Mouse (Mus musculus): ENCODE results near the gene Nckap5l.
"Not testable (repeated sequence)": the region's sequence is repeated elsewhere in the genome, so short reads cannot be mapped to it uniquely, and the experiment has no call there.

Gene Nckap5l

DNA sequence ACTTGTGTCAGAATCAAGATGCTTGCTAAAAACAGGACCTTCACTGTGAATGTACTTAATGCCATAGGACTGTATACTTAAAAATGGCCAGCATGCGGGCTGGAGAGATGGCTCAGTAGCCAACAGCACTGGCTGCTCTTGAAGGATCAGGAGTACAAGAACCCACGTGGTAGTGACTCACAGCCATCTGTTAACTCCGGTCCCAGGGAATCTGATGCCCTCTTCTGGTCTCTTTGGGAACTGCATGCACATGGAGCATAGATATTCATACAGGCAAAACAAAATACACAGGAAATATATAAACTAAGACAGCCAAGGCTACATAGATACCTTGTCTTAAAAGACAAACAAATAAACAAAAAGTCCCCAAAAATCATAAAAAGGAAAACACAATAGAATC, 11.5 kb upstream of the Nckap5l start:
- DNase-seq = peak; percentile 62 to 65

DNA sequence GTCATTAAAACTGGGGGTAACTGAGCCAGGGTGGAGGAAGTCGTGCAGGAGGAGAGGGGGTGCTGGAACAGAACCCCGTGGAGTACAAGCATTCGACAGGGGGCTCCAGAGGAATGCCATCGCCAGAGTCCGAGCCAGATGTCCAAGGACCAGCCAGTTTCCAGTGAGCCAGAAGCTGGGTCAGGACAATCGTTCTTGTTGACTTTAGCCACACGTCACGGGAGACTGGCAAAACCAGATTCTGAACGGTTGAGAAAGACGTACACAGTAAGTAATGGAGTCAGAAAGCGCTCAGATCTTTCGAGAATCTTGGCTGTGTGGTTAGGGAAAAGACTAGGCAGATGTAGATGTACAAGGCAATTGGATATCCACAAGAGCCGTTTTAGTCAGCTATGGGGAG, 5.6 kb upstream of the Nckap5l start:
- DNase-seq = no peak

DNA sequence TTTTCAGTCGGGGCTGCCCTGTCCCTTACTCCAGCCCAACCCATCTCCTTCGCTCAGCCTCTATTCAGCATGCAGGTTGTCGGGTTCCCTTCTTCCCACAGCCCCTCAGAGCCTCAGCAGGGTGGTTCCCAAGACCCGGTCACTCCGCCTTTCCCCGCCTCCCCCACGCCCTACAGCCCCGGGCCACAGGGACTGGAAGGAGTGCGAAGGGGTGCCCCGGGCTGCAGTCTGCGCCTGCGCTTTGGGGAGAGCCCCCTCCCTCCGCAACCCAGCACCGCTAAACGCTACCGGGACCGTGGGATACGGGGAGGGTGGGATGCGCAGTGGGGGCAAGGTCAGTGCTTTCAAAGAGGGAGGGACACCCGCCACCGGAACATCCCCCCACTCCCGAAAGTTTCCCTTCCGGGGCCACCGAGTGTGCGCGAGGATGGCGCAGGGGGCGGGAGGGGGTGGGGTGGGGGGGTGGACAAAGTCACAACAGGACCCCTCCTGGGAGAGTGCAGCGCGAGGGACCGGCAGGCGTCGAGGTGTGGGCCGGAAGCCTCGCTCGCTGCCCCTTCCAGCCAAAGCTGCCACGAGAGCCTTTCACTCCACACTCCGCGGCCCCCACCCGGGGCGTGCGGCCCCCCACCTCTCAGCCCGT, 464 bp downstream of the Nckap5l start:
- peak; percentile 62 to 75 for DNase-seq

DNA sequence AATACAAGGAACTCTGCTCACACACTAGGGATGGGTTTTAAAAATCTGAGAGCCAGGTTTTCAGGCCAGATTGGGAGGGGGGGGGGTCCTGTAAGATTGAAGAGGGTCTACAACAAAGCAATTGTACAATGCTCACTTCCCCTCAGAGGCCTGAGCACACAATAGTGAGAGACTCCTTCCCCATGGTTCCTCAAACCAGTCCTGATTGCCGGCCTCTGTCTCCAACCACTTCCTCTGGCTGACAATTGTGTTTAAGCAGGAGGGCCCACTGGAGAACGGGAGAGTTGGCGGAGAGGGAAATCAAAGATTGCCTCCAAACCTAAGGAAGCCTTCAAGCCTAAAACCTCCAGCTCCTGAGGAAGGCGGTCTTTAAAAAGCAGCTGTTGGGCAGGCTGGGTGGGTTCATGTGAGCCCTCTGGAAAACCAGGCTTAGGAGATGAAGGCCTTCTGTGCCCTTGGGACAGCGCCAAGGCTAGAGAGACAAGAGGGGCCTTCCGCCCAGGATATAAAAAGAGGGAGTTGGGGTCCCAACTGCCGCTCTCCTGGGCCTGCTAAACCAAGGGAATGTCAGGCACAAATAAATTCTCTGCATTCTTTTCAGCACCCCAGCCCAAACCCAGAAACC, 1.1 kb downstream of the Nckap5l start:
- DNase-seq = no peak

DNA sequence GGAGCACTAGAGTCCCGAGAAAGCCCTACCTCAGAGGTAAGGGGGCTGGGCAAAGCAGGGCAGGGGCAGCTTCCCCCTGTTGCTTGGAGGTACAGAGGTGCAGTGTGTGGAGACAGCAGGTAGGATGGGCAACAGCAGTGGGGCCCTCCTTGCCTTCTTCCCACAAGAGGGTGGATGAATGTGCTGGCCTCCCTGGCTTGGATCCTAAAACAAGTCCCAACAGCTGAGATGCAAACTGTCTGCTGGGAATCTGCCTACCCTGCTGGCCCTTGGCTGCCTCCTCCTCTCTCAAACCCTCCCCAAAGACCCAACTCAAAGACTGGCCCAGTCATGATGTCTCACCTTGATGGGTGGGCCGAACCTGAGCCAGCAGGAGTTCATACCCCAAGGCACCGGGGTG, 2.1 kb downstream of the Nckap5l start:
- DNase-seq = no peak

DNA sequence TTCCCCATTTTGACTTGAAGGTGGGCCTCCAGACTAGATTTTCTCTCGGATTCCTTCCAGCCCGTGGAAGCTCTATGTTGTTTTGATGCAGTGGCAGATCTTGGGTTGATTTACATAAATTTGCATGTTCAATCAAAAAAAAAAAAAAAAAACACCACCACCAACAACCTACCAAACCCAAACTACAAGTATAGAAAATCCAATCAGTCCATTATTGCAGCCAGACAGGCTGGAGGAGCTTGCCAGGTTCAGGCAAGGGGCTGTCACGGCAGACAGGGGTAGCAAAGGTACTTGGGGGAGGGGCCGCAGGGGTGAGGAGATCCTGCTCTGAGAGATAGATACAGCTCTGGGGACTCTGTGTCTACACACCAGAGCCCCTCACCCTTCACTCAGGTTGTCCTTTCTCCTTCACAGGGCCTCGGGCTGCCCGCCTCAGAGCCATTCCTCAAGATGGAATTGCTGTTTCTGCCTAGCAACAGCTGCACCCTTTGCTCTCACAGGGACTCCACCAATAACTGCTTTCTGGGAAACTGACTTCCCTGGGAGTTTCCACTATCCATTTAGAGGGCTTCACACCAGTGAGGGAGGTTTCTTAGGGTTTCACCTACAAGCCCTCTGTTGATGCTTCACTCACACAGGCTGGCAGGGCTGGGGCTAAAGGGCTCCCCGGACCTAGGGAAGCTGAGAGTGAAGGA, 2.8 kb downstream of the Nckap5l start:
- no peak for DNase-seq

DNA sequence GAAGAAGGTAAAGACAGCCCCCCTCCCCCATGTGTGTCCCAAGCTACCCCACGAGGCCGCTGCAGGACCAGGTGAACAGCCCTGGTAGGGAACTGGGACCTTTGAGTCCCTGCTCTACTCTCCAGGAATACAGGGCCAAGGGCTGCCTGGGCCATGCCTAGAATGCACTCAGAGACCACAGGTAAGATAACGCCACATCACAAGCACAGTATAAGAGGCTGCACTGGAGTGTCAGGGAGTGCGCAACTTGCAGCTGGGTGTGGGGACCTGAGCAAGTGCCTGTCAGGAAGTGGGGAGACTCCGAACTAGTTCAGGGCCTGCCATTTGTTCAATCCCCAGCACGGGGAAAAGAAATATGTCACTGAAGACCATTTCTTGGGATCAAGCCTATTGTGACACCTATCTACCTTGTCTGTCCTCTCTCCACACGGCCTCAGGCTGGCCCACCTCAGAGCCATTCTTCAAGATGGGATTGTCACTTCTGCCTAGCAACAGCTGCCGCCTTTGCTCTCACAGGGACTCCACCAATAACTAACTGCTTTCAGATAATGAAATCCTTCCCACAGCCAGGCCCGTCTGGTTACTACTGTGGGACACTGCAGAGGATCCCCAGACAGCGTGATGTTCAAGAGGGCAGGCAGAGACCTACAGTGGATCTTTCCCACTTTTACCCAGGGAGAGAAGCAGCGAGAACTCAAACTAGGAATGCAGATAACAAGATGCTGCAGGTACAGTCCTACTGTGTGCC, 4.2 kb downstream of the Nckap5l start:
- DNase-seq = peak in 1 of 2 experiments; percentile 46

DNA sequence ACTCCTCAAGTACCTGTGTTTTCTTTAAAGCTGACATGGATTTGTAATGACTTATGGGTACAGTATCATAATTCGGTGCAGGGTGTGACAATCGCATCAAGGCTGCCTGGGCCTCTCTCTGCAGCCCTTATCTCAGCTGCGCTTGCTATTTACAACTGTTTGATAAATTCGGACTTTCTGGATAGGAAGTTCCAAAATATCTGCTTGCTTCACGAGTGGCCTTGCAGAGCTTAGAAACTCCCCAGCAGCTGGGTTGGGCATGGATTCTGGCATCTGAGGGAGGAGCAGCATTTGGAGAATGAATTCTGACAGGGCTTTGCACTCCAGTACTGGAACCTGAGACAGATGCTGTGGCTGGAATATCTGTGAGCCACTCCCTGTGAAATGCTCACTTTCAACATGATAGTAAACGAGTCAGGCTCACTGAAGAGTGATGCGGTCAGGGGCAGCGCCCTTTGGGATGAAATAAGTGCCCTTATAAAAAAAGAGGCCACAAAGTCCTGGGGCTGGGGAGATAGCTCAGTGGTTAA, 7.7 kb downstream of the Nckap5l start:
- DNase-seq = no peak

DNA sequence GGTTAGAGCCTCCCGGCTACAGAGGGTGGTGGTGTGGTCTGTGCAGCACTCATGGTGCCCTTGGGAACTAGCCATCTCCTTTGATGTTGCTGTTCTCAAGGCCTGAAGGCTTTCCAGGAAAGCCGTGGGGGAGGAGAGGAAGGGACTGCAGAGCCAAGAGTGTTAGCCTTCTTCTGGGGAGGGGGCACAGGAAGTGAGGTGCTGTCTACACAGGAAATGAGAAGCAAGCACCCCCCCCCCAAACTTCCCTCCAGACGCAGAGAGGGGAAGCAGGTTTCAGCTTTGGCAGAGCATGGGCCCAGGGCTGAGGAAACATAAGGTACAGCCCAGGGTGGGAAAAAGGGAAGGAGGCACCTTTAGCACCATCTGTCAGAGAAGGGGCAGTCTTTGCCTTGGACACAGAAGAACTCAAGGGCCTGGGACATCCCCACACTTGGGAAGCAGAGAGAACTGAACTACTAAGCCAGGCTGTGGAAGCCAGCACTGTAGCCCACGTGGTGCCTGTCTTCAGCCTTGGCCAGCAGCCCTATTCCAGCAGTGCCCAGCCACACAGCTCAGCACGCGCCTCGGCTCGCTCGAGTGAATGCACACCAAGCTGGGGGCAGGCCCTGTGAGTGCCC, 8.3 kb downstream of the Nckap5l start:
- DNase-seq = peak in 1 of 2 experiments; percentile 37

DNA sequence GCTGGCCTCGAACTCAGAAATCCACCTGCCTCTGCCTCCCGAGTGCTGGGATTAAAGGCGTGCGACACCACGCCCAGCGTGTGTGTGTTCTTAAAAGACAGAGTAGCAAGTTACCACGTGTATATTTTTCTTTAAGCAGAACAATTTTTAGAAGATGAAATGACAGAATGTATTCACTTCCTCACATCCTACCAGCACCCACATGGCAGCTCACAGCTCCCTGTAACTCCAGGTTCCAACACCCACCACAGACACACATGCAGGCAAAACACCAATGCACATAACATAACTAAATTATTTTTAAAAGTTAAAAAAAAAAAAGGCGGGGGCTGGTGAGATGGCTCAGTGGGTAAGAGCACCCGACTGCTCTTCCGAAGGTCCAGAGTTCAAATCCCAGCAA, 11.4 kb downstream of the Nckap5l start:
- not testable (repeated sequence) for DNase-seq

DNA sequence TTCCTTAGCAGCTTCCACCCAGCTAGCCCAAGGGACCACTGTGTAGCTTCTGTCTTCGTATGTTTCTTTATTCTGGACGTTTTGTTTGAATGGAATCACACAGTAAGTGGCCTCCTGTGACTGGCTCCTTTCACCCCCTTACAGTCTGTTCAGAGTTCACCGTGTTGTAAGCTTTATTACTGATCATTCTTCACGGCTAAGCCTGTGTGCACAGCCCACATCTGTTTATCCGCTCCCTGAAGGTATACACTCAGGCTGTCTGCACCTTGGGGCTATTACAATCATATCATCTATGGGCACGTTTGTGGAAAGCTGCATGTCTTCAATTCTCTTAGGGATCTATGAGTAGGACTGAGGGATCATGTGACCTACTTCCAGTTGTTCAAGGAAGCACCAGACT, 12.0 kb downstream of the Nckap5l start:
- DNase-seq = no peak

DNA sequence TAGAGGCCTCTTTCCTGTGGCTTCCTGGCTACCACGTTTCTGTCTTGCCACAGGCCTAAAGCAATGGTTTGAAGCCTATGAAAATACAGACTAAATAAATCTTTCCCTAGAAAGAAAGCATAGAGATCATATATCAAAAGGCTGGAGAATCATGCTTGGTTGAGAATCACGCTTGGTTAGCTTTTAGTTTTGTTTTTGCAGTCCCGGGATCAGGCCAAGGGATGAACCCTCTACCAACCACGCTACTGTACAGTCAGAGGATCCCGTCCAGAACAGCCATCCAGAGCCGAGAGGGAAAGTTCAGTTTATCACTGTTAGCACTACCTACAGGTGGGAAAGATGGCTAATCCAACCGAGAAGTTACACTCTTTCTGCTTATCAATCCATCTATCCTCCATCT, 15.2 kb downstream of the Nckap5l start:
- no peak for DNase-seq

DNA sequence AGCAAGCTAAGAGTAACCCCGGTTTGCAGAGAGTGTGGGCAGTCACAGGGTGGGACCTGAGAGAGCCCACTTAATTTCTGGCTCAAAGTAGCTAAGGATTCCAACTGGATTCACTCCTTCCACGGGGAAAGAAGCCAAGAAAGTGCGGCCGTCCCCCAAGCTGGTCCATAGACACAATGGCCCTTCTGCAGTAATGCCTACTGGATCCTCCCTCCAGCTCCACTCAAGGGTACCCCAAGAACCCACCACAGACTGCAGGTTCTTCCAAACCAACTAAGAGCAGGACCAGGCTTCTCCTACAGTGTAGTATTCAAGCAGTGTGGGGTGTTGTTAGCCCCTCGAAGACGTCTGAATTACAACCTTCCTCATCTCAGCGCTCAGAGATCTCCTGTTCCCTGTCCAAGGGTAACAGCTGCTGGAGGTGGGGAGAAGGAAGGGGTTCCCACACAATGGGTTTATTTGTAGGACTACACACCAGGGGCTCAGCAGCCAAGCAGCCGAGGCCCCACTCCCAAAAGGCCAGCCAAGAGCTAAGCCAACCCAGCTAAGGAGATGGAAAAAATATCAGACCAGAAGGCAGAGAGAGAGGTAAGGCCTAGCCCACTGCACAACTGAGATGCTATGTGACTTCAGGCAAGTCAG, 16.6 kb downstream of the Nckap5l start:
- no peak for DNase-seq

DNA sequence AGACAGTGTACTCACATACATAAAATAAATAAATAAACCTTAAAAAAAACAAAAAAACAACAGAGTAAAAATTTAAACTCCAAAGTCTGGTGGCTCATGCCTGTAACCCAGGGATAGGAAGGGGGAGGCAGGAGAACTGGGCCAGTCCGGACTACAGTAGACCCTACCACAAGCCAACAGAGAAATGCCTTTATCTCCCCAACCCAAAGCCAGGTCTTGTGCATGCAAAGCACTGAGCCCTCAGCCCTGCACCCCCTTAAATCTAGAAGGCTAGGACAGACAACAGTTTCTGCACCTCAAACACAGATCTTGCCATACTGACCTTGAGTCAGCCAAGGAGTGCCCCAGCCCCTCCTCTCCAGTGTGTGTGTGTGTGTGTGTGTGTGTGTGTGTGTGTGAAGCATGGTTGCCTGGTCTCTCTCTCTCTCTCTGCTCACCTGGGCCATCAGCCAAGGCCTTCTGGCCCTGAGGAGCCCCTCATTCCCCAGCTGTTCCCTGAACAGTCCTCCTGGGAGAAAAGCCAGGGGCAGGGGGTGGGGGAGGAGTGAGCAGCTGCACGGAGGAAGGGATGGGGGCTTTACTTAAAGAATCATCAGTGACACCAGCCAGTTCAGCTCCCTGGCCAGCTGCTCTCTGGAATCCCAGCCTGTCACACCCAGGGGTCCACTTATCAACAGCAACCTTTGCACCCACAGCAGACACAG, 17.3 kb downstream of the Nckap5l start:
- DNase-seq = no peak

DNA sequence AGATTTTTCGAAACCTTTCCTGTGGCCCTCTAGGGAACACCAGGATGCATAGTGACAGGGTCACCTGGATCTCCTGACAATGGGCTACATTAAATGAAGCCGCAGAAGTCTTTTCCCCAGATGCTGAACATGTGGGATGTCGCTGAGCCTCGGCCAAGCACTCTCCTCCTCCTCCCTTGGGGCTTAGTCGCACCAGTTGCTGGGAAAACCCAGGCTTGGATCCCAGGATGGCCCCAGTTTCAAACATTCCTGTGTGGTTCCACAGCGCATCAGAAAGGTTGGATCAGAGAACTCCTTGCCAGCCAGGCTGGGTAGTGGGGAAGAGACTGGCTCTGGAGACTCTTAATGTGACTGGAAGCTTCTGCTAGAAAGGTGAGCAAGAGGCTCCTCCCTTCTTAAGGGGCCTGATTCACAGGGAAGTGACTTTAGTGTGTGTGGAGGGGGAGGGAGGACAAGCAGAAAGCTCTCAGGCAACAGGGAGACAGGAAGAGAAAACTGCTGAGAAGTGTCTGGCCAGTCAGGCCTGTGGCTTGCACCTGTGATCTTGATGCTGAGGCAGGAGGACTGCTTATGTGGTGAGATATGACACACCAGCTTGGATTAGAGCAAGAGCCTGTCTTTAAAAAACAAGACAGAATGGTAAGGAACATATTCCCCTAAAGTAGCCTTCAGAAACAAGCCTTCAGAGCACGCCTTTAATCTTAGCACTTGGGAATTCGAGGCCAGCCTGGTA, 18.4 kb downstream of the Nckap5l start:
- DNase-seq = no peak

DNA sequence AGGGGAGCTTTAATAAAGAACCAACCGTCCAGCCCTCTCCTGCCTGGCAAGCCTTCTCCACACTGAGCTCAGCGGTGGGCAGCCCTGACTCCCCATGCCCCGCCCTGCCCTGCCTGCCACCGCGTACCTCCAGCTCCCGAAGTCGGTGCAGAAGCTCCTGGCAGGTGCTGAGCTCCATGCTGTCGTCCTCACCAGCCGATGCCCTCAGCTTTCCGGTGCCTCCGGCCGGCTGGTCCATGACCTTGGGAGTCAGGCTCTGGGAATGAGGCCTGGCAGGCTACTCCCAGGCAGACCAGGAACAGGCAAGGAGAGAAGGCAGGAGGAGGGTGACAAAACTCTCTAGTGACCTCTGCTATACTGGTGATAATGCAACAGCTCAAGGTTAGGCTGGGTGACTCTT, 23.6 kb downstream of the Nckap5l start:
- DNase-seq = no peak

DNA sequence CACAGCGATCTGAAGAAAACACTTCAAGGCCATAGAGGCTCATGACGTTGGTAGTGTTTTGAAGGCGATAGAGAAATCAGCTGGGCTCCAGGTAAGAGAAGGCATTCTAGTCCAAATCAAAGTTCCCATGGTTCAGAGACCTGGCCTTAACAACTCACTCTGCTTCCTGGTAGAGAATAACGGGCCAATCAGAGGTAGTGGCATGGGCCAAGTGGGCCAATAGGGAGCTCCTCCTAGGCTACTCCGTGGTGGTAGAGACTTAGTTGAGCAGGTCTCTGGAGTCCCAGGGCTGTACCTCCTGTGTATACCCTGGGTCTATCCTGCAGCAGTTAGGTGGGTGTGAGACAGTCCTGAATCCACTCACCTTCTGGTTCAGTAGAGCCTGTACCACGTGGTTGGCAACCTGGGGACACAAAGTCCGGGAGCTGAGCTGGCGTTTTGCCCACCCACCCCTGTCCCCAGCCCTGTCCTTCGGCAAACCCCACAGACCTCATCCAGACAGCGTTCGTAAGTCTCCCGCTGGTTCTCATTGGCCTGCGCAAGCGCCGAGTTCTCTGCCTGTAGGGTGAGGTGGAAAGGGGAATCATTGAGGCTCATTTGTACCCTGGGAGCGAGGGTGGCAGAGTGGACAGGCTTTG, 24.3 kb downstream of the Nckap5l start:
- no peak for DNase-seq

DNA sequence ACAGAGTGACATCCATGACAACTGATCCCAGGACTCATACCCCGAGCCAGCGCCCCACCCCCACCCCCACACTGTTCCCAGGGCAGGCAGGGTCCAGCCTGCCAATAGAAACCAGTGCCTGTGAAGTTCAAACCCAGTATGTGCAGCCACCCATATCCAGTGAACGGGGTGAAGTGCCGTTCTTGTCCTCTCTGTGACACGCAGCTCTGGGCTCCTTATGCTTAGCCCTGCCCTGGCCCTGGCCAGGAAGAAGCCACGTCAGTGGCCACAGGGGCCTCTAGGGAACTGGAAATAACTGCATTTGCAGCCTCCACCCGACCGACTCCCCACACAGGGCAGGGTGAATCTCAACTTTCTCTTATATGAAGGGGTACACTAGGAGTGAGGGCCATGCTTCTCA, 25.6 kb downstream of the Nckap5l start:
- DNase-seq = no peak

DNA sequence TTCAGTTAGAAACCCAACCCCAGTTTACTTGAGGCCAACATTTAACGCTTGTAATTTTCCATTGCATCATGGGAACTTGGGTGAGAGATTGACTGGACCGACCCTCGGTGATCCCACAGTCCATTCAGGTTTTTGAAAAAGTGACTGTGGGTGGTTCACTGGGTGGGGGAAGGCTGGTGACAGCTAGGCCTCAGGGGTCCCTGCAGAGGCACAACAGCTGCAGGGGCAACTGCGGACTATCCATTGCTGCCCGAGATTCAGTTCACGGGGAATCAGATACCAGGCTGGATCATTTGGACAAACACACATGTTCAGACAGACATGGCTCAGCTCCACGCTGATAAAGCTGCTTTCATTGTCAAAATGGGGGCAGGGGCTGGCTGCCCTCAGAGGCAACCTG, 26.0 kb downstream of the Nckap5l start:
- DNase-seq = no peak

DNA sequence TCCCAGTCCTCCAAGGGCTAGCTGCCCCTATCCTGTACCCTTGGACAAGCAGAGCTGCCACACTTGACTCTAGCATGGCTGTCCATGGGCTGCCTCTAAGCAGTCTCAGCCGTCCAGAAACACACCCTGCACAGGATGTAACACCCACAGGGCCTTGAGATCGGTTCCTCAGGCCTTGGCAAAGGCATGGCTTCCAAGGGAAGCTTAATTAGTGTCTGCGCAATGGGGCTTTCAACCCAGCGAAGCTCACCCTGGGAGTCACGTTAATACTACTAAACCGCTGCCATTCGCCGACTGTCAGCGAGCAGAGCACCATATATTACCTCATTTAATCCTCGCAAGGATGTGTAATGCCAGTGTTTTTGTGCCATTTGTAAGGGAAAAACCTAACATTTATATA, 26.5 kb downstream of the Nckap5l start:
- DNase-seq = no peak

DNA sequence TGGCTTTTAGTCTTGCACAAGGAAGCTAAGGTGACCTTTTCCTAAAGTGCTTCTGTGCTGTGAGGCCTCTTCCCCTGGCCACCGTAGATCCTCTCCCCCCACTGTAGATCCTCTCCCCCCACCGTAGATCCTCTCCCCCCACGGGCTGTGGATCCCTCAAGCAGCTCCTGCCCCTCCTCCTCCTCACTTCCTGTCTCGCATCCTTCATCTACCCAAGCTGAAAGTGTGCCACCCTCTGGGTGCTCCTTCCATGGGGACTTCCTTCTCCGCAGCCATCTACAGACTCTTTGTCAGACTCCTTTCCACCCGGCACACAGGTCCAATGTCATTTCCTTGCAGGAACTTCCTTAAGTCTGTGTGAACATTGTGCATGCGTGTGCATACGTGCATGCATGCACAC, 27.2 kb downstream of the Nckap5l start:
- DNase-seq = no peak

All from thymus, postnatal 36 days (tissue).